Mouse (Mus musculus): ENCODE results near the gene Lrrc14b.

- no peak for TF ChIP-seq POLR2A (IDR thresholded peaks at IDR 0.05; ENCODE audit: insufficient read depth, low read depth, low read length)
- TF ChIP-seq CTCF (IDR thresholded peaks at IDR 0.05; ENCODE audit: insufficient read depth, low read depth, low read length): no peak
Measured at GRCm38 (mm10) chr13:74381533-74382276, 17.9 kb upstream of the Lrrc14b start.
